Mouse (Mus musculus) c-Kit-positive CD71-negative TER-119-negative erythroid progenitor cells, embryonic 14.5 days (primary cell): ENCODE measurements around the gene Vmn1r124.
"Not testable (repeated sequence)": the region's sequence is repeated elsewhere in the genome, so short reads cannot be mapped to it uniquely, and the experiment has no call there.

ENCODE experiments used
- DNase-seq: peaks from one replicate; pipeline ENCODE4 v3.0.0-alpha.2; 2013; ENCODE audit warnings: low read depth

Vmn1r124 gene

GRCm38 (mm10) chr7:21260517-21260916, at the start of gene Vmn1r124:
Gene Vmn1r124 (minus strand): TSS chr7:21260617.
- not testable (repeated sequence) for DNase-seq

DNA sequence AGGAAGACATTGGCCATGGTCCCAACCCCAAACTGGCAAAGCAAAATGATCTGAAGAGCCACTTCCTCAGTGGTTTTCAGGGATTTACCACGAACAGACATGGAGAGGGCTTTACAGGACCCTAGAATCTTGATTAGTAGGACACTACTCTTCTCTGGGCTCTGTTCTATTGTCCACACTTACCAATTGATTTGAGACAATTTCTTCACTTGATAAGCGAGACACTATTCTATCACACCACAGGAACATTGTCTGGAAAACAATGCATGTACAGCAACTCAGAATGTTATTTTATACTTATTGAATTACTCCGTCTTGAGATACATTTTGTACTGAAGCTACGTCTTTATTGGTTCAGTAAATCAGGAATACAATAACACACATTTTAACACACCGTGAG, 41.0 kb upstream of the Vmn1r124 start, which contains the start of gene Vmn1r126:
Gene Vmn1r126, minus strand, starts transcription at position 101 of the 400 bp plus-strand sequence.
- not testable (repeated sequence) for DNase-seq

GRCm38 (mm10) chr7:21271879-21272278, 11.5 kb upstream of the Vmn1r124 start, which contains the start of gene Vmn1r125:
Gene Vmn1r125 (plus strand): TSS chr7:21272179.
- not testable (repeated sequence) for DNase-seq
